Mouse (Mus musculus) lung, postnatal 0 days (tissue): ENCODE results near the gene Hk1.
A peak's percentile ranks its signal among the peaks of the same experiment; 100 is the strongest.

Experiments
- CTCF ChIP-seq: IDR thresholded peaks from 2 replicates; pipeline ENCODE4 v1.5.1; 2016; ENCODE audit warnings: antibody characterized with exemption, mild to moderate bottlenecking
- EP300 ChIP-seq: IDR thresholded peaks from 2 replicates; pipeline ENCODE4 v1.6.1; 2016; ENCODE audit warnings: antibody characterized with exemption, mild to moderate bottlenecking, control low read depth

DNA sequence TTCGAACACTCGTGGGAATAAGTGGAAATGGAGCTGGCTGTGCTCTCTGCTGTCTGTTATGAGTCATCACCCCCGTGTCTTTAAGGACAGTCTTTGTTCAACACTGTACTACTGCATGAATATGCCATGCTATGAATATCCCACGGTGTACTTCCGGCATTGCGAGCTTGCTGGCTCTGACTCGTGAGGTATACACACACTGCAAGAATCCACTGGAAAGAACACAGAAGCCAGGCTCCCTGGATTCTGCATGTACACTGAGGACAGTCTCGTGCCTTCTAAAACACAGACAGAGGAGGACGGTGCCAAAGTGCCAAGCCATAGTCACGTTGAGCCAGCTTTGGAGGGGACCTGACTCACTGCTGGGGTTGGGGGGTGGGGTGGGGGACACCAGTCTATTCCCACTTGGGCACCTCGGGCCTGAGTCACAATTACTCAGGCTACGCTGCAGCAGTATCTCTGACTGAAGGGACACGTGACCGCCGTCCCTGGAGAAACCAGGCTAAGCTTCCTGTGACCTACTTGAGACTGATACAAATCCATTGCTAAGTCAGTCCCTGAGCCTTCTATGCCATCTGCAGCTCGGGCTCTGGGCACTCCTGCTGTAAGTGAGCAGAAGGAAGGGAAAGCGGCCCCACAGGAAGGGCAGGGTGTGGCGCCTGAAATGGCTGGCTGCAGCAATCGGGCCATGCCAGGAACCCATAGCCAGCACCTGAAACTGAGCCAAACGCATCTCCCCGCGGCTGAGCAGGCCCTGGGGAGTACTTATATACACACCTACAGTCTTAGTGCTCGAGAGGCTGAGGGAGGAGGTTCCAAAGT, 79.5 kb downstream of the Hk1 start:
- no peak for TF ChIP-seq EP300
- TF ChIP-seq CTCF: 0 out of 2 replicates have a peak, but pooled peaks have one; percentile 5
